Mouse (Mus musculus): ENCODE measurements around the gene Retreg1. TPM values are rescaled to one million over a fixed set of nuclear protein-coding genes. Genes with fewer than 3 reads are reported as not detected.

Retreg1 gene
- total and polyA plus RNA-seq, 3 experiments, result 41.0 to 328 (median 248) TPM

- intact Hi-C loops (cut with DNase I), result no loop called here
- Histone ChIP-seq H3K27me3 (ENCODE audit: control insufficient read depth, insufficient read depth, low read length) (no peaks in the 10 kb centered on the region), H3K36me3 (ENCODE audit: control insufficient read depth, insufficient read depth, low read length) (no peaks in the 10 kb centered on the region), H3K27ac (no peak overlapping the region), H3K4me3 (no peak overlapping the region), H3K4me1 (ENCODE audit: control insufficient read depth, insufficient read depth, low read length) (peaks cover 5% of the 10 kb centered on the region), H3K79me2 (replicated peaks; ENCODE audit: control insufficient read depth, insufficient read depth, low read length) (no peaks in the 10 kb centered on the region), H3K9ac (ENCODE audit: low read depth, low read length) (no peak overlapping the region)
- peak in 1 of 2 experiments; percentile 37 for DNase-seq
- TF ChIP-seq EP300 (IDR thresholded peaks at IDR 0.05; ENCODE audit: insufficient read depth, low read depth, low read length), result 0 out of 2 replicates have a peak, but pooled peaks have one; percentile 12
- no peak for TF ChIP-seq CTCF (IDR thresholded peaks at IDR 0.05)
- WGBS, result 62% methylated on average over 6 of the region's 6 CpGs
Measured at GRCm38 (mm10) chr15:25886581-25887011, 43.6 kb downstream of the Retreg1 start.

GRCm38 (mm10) chr15:25889927-25890326, 46.9 kb downstream of the Retreg1 start:
- TF ChIP-seq EP300 (IDR thresholded peaks at IDR 0.05; ENCODE audit: insufficient read depth, low read depth, low read length), result no peak
- TF ChIP-seq CTCF (IDR thresholded peaks at IDR 0.05), result no peak
- TF ChIP-seq POLR2A (IDR thresholded peaks at IDR 0.05; ENCODE audit: insufficient read depth, low read depth, low read length), result no peak
- Histone ChIP-seq H3K27me3 (ENCODE audit: control insufficient read depth, insufficient read depth, low read length) (no peaks in the 10 kb centered on the region), H3K4me3 (no peak overlapping the region), H3K79me2 (replicated peaks; ENCODE audit: control insufficient read depth, insufficient read depth, low read length) (no peaks in the 10 kb centered on the region), H3K4me1 (ENCODE audit: control insufficient read depth, insufficient read depth, low read length) (peaks cover 5% of the 10 kb centered on the region), H3K27ac (no peak overlapping the region), H3K9ac (ENCODE audit: low read depth, low read length) (no peak overlapping the region), H3K36me3 (ENCODE audit: control insufficient read depth, insufficient read depth, low read length) (no peaks in the 10 kb centered on the region)
- 98% methylated on average over 5 of the region's 5 CpGs for WGBS
- no peak for DNase-seq
- intact Hi-C loops (cut with DNase I), result no loop called here

GRCm38 (mm10) chr15:25891556-25891955, 48.6 kb downstream of the Retreg1 start:
- WGBS, result 52% methylated on average over 11 of the region's 11 CpGs
- H3K36me3 ChIP-seq (ENCODE audit: control insufficient read depth, insufficient read depth, low read length), result no peaks in the 10 kb centered on the region
- 0 out of 2 replicates have a peak, but pooled peaks cover 3% of the 10 kb centered on the region for H3K4me1 ChIP-seq (ENCODE audit: control insufficient read depth, insufficient read depth, low read length)
- H3K4me3 ChIP-seq, result no peak overlapping the region
- H3K27me3 ChIP-seq (ENCODE audit: control insufficient read depth, insufficient read depth, low read length), result no peaks in the 10 kb centered on the region
- H3K9ac ChIP-seq (ENCODE audit: low read depth, low read length), result no peak overlapping the region
- intact Hi-C loops (cut with DNase I), result no loop called here
- TF ChIP-seq POLR2A (IDR thresholded peaks at IDR 0.05; ENCODE audit: insufficient read depth, low read depth, low read length) (no peak), CTCF (IDR thresholded peaks at IDR 0.05) (no peak)
- peak in 1 of 2 experiments; percentile 69 for DNase-seq
- H3K79me2 ChIP-seq (replicated peaks; ENCODE audit: control insufficient read depth, insufficient read depth, low read length), result no peaks in the 10 kb centered on the region
- H3K27ac ChIP-seq, result no peak overlapping the region

- H3K27me3 ChIP-seq (ENCODE audit: control insufficient read depth, insufficient read depth, low read length), result no peaks in the 10 kb centered on the region
- no peak overlapping the region for H3K4me3 ChIP-seq
- no peaks in the 10 kb centered on the region for H3K79me2 ChIP-seq (replicated peaks; ENCODE audit: control insufficient read depth, insufficient read depth, low read length)
- 37% methylated on average over 2 of the region's 2 CpGs for WGBS
- no peak overlapping the region for H3K9ac ChIP-seq (ENCODE audit: low read depth, low read length)
- intact Hi-C loops (cut with DNase I), result no loop called here
- 0 out of 2 replicates have a peak, but pooled peaks cover 3% of the 10 kb centered on the region for H3K4me1 ChIP-seq (ENCODE audit: control insufficient read depth, insufficient read depth, low read length)
- H3K27ac ChIP-seq, result no peak overlapping the region
- no peak for TF ChIP-seq CTCF (IDR thresholded peaks at IDR 0.05)
- H3K36me3 ChIP-seq (ENCODE audit: control insufficient read depth, insufficient read depth, low read length), result no peaks in the 10 kb centered on the region
- no peak for DNase-seq
Measured at GRCm38 (mm10) chr15:25893327-25893726, 50.3 kb downstream of the Retreg1 start.

- intact Hi-C loops (cut with DNase I), result no loop called here
- no peak for DNase-seq
- H3K27ac ChIP-seq, result no peak overlapping the region
- H3K4me1 ChIP-seq (ENCODE audit: control insufficient read depth, insufficient read depth, low read length), result no peaks in the 10 kb centered on the region
- H3K36me3 ChIP-seq (ENCODE audit: control insufficient read depth, insufficient read depth, low read length), result no peaks in the 10 kb centered on the region
- WGBS, result 79% methylated on average over 4 of the region's 4 CpGs
- no peaks in the 10 kb centered on the region for H3K79me2 ChIP-seq (replicated peaks; ENCODE audit: control insufficient read depth, insufficient read depth, low read length)
- H3K4me3 ChIP-seq, result no peak overlapping the region
- H3K9ac ChIP-seq (ENCODE audit: low read depth, low read length), result no peak overlapping the region
- no peaks in the 10 kb centered on the region for H3K27me3 ChIP-seq (ENCODE audit: control insufficient read depth, insufficient read depth, low read length)
- TF ChIP-seq CTCF (IDR thresholded peaks at IDR 0.05), result no peak
- no peak for TF ChIP-seq POLR2A (IDR thresholded peaks at IDR 0.05; ENCODE audit: insufficient read depth, low read depth, low read length)
- no peak for TF ChIP-seq EP300 (IDR thresholded peaks at IDR 0.05; ENCODE audit: insufficient read depth, low read depth, low read length)
Measured at GRCm38 (mm10) chr15:25896783-25897182, 53.8 kb downstream of the Retreg1 start.

- H3K9ac ChIP-seq (ENCODE audit: low read depth, low read length), result no peak overlapping the region
- intact Hi-C loops (cut with DNase I), result no loop called here
- H3K4me1 ChIP-seq (ENCODE audit: control insufficient read depth, insufficient read depth, low read length), result no peaks in the 10 kb centered on the region
- H3K27me3 ChIP-seq (ENCODE audit: control insufficient read depth, insufficient read depth, low read length), result no peaks in the 10 kb centered on the region
- no peak for DNase-seq
- H3K79me2 ChIP-seq (replicated peaks; ENCODE audit: control insufficient read depth, insufficient read depth, low read length), result no peaks in the 10 kb centered on the region
- WGBS, result 64% methylated on average over 12 of the region's 12 CpGs
- TF ChIP-seq EP300 (IDR thresholded peaks at IDR 0.05; ENCODE audit: insufficient read depth, low read depth, low read length) (no peak), CTCF (IDR thresholded peaks at IDR 0.05) (no peak), POLR2A (IDR thresholded peaks at IDR 0.05; ENCODE audit: insufficient read depth, low read depth, low read length) (no peak)
- no peak overlapping the region for H3K27ac ChIP-seq
- no peak overlapping the region for H3K4me3 ChIP-seq
- no peaks in the 10 kb centered on the region for H3K36me3 ChIP-seq (ENCODE audit: control insufficient read depth, insufficient read depth, low read length)
Measured at GRCm38 (mm10) chr15:25897617-25898016, 54.6 kb downstream of the Retreg1 start.
